Mouse (Mus musculus) lung, postnatal 14 days (tissue): ENCODE results near the gene Ap1s1.

ENCODE experiments used
- DNase-seq: peaks from one replicate; pipeline ENCODE4 v3.0.0; 2021

The Ap1s1 gene

GRCm38 (mm10) chr5:137062601-137063000 lies 16.7 kb upstream of the Ap1s1 start:
- DNase-seq = no peak

DNA sequence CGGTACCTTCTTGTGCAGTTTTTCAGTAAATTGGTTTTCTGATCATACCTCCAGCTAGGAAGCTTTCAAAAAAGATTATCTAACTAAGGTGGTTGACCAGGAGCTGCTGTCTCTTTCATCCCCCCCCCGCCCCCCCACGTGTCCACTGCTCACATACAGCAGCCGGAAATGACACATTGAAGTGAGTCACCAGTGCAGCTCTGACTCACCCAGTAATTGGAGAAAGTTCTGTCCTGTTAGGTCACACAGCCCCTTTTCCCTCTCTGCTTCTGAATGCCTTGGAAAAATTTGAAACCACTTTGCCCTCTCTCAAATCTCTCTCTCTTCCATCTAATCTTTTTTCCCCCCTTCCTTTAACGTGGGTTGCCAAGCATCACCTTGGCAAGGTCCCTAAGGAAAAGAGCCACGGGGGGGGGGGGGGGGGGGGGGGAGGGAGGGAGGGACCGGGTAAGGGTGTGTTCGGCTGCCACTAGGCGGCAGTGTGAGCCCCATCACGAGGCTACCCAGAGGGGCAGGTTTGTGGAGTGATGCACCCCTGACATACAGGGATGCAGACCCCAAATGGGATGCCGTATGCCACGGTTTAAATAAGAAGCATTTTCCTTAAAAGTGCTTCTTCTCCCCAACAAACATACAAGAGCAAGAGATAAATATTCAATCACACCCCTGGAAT lies 16.0 kb upstream of the Ap1s1 start:
- DNase-seq = peak; percentile 79

DNA sequence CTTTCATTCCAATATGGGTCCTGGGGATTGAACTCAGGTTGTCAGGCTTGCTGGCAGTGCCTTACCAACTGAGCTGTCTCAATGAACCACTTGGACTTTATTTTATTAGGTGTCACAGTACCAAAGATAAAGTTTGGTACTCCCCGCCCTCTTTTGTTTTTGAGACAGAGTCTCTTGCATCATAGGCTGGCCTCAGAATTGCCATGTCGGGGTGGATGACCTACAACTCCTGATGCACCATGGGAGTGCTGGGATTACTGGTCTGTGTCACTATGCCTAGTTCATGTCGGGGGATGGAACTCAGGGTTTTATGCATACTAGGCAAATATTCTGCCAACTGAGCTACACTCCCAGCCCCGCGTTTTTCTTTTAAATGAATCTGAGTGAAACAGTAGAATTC lies 8.9 kb upstream of the Ap1s1 start:
- DNase-seq = no peak

GRCm38 (mm10) chr5:137054299-137054698 lies 8.4 kb upstream of the Ap1s1 start:
- no peak for DNase-seq

DNA sequence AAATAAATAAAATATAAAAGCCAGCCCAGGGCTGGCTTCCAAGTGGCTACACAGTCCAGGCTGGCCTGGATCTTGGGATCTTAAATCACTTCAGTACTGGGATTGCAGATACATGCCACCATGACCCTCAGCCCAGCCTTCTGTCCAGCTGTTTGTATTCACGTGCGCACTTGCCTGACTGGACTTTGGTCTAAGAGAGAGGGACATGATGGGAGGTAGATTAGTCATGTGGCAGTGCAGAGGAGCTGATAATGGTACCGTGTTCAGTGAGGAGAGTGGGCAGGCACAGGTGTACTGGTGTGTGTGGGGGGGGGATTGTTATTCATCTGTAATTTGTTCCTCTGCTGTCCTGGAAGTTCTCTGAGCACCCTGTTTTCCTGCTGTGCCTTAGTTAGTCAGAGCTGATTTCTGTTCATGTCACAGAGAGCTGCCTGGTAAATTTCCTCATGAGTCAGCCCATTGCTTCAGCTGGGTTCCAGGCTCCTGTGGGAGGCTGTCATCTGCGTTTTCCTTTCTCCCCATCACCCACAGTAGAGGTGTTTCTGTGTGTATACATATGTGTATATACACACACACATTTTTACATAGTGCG lies 6.1 kb upstream of the Ap1s1 start:
- DNase-seq = no peak

DNA sequence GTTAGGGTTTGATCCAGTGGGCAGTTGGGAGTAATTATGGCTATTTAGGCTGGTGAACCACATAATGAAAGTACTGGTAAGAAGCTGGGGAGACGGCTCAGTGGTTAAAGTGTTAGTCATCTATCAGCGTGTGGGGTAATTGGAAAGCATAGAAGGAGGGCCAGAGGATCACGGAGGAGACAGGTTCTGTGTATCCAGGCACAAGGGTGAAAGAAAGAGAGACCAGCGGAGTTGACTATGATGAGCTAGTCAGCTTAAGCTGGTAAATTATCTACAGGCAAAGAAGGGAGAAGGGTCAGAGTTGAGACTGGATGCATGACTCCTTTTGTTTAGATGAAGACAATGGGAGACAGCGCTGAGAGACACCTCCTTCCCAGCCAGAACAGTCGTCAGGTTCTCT lies 5.2 kb upstream of the Ap1s1 start:
- no peak for DNase-seq

GRCm38 (mm10) chr5:137046991-137047390 lies 1.1 kb upstream of the Ap1s1 start:
- DNase-seq = no peak

DNA sequence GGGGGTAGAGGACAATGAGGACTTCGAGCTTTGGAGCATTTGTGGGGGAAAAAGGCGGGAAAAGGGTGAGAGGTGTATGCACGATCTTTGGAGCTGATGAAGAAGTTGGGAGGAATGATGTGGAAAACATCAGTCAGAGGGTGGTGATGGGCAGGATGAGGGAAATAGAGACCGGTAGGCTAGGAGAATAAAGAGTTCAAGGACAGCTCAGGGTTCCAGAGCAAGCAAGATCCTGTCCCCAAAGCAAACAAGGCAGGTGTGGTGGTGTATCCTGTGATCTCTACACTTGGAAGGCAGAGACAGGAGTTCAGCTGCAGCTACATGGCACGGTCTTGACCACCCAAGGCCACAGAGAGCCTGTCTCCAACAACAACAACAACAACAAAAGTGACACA lies 386 bp upstream of the Ap1s1 start:
- DNase-seq = no peak

- no peak for DNase-seq
Measured at GRCm38 (mm10) chr5:137043997-137044396, 1.9 kb downstream of the Ap1s1 start.

DNA sequence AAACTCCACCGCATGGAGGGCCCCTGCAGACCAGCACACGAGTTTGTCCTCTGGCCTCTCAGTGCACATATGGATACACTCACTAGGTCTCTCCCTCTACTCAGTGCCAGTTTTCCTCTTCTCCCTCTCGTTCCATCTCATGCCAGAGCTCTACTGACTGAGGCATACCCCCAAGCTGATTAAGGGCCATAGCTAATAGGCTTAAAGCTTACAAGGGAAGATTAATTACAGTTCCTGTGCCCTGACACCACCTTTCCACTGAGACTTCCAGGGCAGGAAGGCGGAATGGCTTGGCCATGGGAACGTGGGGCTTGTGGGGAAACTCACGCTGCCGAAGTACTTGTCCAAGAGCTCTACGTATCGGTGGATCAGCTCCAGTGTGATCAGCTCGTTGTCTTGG lies 4.5 kb downstream of the Ap1s1 start:
- no peak for DNase-seq

GRCm38 (mm10) chr5:137039453-137039852 lies 6.5 kb downstream of the Ap1s1 start:
- no peak for DNase-seq

- DNase-seq = no peak
Measured at GRCm38 (mm10) chr5:137036211-137036610, 9.7 kb downstream of the Ap1s1 start.

DNA sequence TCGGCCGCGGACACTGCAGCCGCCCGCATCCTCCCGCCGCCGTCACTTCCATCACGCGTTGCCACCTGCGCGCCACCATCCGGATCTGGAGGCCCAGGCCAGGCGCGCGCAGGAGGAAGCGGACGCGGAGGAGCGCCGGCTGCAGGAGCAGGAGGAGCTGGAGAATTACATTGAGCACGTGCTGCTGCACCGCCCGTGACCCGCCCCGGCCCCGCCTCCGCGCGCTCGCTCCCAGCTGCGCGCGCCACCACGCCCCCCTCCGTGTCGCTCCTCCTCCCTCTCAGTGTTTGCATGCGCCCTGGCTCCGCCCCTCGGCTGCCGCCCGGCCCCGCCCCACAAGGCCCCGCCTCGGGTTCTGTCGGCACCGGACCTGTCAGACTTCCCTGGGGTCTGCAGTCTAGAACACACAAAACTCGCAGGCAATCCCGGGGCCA lies 13.3 kb downstream of the Ap1s1 start:
- peak; percentile 93 for DNase-seq

DNA sequence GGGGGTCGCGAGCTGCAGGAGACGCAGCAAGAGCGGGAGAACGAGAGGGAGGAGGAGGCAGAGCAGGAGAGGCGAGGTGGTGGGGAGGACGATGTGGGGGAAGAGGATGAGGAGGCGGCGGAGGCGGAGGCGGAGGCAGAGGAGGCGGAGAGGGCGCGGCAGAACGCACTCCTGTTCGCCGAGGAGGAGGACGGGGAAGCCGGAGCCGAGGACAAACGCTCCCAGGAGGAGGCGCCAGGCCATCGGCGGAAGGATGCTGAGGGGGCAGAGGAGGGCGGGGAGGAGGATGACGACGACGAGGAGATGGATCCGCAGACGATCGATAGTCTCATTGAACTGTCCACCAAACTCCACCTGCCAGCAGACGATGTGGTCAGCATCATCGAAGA lies 13.9 kb downstream of the Ap1s1 start:
- DNase-seq = no peak

DNA sequence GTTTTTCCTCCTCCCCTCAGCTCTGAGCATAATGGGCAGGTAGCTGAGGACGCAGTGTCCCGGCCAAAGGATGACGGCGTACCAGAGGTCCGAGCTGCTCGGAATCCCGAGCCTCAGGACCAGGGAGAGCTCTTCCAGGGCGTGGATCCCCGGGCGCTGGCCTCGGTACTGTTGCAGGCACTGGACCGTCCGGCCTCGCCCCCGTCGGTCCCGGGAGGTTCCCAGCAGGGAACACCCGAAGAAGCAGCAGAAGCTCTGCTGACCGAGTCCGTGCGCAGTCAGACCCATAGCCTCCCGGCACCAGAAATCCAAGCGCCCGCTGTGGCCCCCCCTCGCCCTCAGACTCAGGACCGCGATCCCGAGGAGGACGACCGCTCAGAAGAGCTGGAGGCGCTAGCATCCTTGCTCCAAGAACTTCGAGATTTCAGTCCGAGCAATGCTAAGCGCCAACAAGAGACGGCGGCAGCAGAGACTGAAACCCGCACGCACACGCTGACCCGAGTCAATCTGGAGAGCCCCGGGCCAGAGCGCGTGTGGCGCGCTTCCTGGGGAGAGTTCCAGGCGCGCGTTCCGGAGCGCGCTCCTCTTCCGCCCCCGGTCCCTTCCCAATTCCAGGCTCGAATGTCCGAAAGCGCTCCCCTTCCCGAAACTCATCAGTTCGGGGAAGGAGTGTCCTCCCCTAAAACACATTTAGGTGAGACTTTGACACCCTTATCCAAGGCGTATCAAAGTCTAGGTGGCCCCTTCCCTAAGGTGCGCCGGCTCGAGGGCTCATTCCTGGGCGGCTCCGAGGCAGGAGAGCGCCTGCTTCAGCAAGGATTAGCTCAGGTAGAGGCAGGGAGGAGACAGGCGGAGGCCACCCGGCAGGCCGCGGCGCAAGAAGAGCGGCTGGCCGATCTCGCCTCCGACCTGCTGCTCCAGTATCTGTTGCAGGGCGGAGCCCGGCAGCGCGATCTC lies 14.6 kb downstream of the Ap1s1 start:
- DNase-seq = peak; percentile 23

GRCm38 (mm10) chr5:137030416-137030810 lies 15.5 kb downstream of the Ap1s1 start:
- DNase-seq = no peak

DNA sequence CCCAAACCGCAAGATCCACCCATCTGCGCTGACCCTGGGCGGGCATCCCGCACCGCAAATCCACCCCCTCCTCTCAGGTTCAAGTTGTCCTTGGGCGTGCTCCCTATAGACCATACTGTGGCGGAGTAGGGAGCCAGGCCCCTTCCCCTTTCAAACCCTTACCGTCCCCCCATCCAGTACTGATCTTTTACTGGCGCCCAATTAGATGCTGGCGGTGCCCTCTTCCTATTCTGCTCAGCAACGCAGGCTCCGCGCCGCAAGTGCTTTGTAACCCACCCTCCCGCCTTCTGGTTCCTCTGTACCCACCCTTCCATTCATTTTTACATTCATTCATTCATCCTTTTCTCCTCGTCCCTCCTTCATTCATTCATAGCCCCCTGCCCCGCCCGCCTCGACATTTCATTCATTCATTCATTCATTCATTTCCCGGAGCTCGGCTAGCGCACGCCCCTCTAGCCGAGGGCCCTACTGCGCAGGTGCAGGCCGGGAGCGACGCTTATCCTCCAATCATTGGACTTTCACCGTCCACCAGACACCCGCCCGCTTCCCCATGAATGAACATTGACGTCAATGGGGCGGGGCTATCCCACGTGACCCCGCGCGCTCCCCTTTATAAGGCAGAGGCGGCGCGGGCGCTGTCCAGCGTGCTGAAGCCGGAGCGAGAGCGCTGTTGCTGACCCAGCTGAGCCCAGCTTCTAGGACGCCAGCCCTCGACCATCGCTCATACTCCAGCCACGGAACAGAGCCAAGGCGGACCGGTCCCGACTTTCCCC lies 16.1 kb downstream of the Ap1s1 start:
- peak; percentile 98 for DNase-seq

DNA sequence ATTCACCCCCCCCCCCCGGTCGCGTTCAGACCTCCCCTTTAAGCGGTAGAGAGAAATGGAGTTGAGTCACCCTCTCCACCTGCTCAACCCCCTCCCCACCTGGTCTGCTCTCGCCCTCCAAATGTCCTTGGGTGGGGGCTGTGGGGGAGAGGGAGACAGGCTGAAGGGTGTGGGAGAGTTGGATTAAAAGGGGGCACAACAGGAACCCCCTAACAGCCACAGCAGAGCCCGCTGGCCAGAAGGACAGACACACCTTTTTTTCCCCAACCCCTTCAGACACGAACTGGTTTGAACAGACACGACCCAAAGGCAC lies 16.7 kb downstream of the Ap1s1 start:
- DNase-seq = no peak

- no peak for DNase-seq
Measured at GRCm38 (mm10) chr5:137028561-137029272, 17.2 kb downstream of the Ap1s1 start.

GRCm38 (mm10) chr5:137026092-137026491 lies 19.8 kb downstream of the Ap1s1 start, which contains the start of gene Vgf:
TSS of gene Vgf (plus strand) at chr5:137026392.
- no peak for DNase-seq

DNA sequence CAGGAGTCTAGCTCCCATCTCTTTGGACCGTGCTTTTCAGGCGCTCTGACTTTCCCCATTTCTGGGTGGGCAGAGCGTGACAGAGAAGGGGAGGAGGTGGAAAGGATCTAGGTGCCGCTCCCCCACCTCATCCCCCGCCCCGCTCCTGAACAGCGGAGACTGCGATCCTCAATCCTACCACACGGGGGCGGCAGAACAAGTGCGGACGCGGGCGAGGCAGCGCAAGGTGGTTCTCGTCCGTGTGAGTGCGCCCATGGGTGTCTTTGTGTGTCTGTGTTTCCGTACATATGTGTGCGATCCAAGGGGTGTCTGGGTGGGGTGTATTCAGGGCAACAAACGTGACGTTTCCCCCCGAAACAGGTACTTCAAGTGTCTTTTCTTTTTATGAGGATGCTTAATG lies 20.8 kb downstream of the Ap1s1 start:
- peak; percentile 88 for DNase-seq

- DNase-seq = no peak
Measured at GRCm38 (mm10) chr5:137024318-137024717, 21.6 kb downstream of the Ap1s1 start.
